Mouse (Mus musculus) embryonic fibroblast, embryonic 13.5 days (primary cell): ENCODE results near the gene Tmem87a.

ENCODE experiments used
- CTCF ChIP-seq: IDR thresholded peaks from 2 replicates; pipeline ENCODE4 v1.5.1; 2011; ENCODE audit warnings: mild to moderate bottlenecking, control low read depth, low read length, moderate library complexity, borderline replicate concordance; ENCODE audit not compliant: insufficient read depth
- POLR2A ChIP-seq: IDR thresholded peaks from 2 replicates; pipeline ENCODE4 v1.6.1; 2011; ENCODE audit warnings: low read depth, mild to moderate bottlenecking, control low read depth, low read length, moderate library complexity

DNA sequence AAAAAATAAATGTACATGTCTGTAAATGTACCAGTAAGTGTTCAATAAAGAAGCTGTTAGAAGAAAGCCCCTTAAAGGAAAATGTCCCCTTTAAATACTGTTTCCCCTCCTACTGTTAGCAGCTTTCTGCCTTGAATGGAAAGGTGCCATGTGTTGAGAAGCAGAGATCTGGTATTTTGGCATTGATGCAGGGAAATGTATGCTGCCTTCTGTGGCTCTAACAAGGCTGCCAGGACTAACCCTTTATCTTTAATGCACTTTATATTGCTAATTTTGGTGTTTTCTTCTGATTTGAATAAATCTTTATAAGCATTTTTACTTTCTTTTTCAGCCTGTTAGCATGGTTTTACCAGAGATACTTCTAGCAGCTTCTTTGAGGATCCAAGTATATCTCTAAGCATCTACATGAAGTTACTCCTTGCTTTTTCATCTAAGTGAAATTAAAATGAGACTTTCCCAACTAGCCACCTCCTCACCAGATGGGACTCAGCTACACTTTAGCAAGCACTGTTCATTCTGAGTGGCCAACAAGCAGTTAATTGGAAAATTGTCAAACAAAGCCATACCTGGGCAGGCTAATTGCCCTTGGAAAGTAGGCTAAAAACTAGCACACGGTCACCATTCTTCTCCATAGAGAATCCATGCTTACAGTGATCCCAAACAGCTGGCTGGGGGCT lies 11.0 kb upstream of the Tmem87a start:
- TF ChIP-seq CTCF, result no peak
- TF ChIP-seq POLR2A, result no peak
